Mouse (Mus musculus) cerebellum, adult 11 months (tissue): ENCODE measurements around the gene Cxcl15.

Experiments used
- DNase-seq: peaks from one replicate; pipeline ENCODE4 v3.0.0; 2022

Cxcl15 gene

GRCm38 (mm10) chr5:90794195-90794625, at the start of gene Cxcl15:
TSS of gene Cxcl15 (plus strand) at chr5:90794534.
- no peak for DNase-seq

DNA sequence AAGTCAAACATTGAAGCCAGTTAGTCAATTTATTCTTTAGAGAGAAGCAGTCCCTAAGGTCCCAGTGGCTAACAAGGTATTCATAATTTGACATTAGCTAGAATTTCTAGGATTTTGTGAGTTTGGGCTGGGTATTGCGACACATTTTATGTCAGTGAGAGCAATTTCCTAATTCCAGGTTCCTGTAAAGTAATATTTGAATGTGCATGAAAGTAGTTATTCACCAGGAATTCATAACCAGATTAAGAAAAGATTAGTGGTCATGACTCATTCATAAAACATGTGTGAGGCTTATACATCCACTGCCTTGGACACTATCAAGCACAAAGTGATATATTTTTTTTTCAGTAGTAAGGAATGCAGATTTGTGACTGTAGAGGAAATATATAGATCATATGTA, 40.4 kb upstream of the Cxcl15 start:
- no peak for DNase-seq

GRCm38 (mm10) chr5:90758020-90758605, 36.2 kb upstream of the Cxcl15 start:
- DNase-seq = no peak

GRCm38 (mm10) chr5:90759077-90760065, 35.0 kb upstream of the Cxcl15 start, which contains the start of gene Cxcl5:
TSS of gene Cxcl5 (plus strand) at chr5:90759360.
- no peak for DNase-seq

DNA sequence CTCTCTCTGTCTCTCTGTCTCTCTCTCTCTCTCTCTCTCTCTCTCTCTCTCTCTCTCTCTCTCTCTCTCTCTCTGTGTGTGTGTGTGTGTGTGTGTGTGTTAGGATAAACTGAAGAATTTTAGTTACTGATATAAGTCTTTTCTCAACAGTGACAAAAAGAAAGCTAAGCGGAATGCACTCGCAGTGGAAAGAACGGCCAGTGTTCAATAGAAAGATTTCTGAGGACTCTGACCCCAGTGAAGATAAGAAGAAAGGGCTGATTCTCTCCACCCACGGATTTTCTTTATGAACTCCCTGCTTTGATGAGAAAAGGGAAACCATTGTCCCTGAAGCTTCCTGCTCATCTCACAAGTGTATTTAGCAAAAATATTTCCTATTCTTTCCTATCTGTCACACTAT, 34.0 kb upstream of the Cxcl15 start:
- DNase-seq = no peak

DNA sequence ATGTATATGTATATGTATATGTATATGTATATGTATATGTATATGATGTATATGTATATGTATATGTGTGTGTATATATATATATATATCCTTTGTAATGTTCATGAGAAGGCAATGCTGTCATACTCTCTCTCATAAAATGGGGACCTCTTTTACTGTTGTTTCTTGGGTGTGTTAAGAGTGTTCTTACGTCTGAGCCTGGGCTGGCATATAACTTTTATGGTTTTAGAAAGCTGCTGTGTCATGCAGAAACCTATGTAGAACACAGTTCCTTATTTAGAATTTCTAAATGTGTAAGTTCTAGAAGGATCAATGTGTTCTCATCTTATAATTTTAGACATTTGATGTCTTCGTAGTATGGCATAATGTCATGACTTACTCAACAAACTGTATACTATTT, 33.5 kb upstream of the Cxcl15 start:
- DNase-seq = no peak

GRCm38 (mm10) chr5:90761834-90762233, 32.5 kb upstream of the Cxcl15 start:
- DNase-seq = no peak

- no peak for DNase-seq
These were observed 30.2 kb upstream of the Cxcl15 start for GRCm38 (mm10) chr5:90763912-90764665.

DNA sequence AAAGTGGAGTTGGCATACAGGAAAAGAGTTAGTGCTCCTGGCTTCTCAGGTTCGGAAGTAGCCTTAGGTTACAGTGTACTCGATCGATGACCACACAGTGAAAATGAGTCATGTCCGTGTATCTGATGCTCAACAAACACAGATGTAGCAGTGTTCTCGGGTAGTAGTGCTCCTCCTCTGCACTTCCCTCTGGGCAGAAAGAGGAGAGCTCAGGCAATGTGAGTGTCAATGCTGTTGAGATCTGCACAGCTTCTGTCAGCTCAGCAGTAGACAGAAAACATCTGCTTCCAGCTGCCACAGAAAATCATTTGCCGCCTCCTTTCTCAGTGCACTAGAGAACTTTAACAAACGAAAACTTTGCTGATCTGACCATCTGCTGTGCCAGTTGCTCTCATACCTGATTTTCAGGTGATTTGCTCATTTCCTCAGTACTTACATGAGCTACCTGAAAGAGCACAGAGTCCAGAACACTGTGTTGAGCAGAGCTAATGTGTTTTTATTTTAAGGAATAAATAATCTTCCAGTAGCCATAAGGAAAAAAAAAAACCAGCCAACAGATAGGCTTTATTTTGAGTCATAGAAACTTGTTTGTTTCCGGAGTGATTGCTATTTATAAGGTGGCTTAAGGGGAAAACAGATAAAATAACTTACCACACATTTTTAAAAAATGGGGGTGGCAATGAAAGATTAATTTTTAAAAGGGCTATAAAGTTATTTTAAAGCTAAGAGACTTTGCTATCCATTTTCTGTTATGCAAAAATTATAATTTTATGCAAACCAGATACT, 28.3 kb upstream of the Cxcl15 start:
- DNase-seq = no peak

GRCm38 (mm10) chr5:90768218-90768617, 26.1 kb upstream of the Cxcl15 start, which contains the start of gene Ppbp:
TSS of gene Ppbp (plus strand) at chr5:90768518.
- DNase-seq = no peak

DNA sequence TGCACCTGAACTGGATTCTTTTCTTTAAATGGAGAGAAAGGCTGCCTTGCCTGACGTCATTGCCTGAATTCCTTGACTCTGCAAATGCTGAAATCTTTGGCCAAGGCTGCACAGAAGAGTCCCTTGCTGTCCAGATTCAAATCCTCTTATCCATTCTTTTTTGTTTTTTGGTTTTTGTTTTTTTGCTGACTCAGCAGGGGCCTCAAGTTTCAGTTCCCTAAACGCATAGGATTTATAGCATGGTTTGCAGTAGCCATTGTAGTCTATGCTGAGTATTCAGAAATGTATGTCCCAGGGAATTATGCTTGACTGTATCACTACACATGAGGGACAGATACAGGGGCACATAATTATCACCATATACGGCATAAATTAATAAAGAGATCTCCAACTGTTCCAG, 23.0 kb upstream of the Cxcl15 start:
- no peak for DNase-seq

DNA sequence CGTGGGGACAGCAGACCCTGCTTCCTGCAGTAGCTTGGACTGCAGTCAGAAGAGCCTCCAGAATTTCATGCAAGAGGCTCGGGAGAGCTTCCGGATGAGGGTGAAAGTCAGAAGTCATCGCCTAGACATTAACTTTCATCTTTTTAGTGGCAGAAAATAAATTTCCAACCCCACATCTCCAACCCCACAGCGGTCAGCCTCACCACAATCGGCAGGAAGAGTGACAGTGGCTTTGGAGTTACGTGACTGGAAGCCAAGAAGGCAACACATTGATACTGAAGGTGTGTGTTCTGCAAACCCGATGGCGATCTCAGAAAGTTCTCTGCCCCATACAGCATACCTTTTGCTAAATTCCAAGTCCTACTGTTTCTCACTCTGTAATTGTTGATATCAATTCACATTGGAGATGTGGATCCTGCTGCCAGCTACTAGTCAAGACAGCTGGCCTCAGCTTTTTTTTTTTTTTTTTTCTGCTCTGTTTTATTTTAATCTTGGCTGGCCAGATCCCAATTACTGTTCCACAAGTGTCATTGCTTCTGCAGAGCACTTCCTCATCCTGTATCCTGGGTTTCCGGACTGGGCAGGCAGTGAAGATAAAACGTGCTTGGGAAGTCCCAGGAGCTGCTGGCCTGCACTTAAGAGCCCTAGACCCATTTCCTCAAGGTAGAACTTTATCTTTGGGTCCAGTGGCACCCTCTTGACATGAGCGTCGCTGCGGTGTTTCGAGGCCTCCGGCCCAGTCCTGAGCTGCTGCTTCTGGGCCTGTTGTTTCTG, 22.3 kb upstream of the Cxcl15 start, which contains the start of gene Pf4:
Pf4 (plus strand) TSS at position 556 of the 774 bp plus-strand sequence.
- no peak for DNase-seq

- DNase-seq = no peak
These were observed 18.8 kb upstream of the Cxcl15 start for GRCm38 (mm10) chr5:90775562-90775961.

DNA sequence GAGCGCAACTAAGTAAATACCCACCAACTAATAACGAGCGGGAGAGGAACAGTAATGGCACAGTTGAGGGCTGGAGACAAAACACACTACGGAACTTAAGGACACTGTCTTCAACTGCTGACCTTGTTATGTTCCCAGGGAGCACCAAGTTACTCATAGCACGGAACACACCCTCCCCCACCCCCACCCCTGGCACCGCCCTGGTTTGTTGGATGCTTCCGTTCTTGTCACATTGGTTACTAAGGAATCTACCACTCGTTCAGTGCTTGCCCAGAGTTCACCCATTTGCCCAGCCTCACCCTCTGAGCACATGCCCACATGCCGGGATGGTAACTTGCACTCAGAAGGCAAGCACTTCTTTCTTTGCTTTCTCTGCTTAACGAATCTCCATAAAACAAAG, 16.7 kb upstream of the Cxcl15 start:
- DNase-seq = no peak

DNA sequence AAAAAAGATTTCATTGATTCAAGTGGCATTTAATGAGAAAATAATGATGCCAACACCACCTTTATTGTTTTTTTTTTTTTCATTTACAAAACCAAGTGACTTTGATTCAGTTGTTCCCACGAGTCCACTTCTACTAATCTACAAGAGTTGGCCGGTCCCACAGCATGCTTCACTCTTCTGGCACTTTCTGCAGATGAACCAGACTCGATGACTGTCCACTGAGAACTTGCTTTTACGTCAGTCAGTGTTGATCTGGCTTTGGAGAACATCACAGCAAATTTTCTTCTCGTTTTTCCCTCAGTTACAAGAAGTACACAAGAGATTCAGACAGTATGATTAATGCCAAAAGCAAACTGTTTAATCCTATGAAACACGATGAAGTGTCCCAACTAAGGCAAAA, 15.5 kb upstream of the Cxcl15 start:
- no peak for DNase-seq

- no peak for DNase-seq
These were observed 10.6 kb upstream of the Cxcl15 start for GRCm38 (mm10) chr5:90783697-90784096.

GRCm38 (mm10) chr5:90785659-90786588, 8.4 kb upstream of the Cxcl15 start, which contains the start of gene Cxcl3:
TSS of gene Cxcl3 (plus strand) at chr5:90786103.
- DNase-seq = no peak

GRCm38 (mm10) chr5:90788114-90788513, 6.2 kb upstream of the Cxcl15 start:
- DNase-seq = no peak

DNA sequence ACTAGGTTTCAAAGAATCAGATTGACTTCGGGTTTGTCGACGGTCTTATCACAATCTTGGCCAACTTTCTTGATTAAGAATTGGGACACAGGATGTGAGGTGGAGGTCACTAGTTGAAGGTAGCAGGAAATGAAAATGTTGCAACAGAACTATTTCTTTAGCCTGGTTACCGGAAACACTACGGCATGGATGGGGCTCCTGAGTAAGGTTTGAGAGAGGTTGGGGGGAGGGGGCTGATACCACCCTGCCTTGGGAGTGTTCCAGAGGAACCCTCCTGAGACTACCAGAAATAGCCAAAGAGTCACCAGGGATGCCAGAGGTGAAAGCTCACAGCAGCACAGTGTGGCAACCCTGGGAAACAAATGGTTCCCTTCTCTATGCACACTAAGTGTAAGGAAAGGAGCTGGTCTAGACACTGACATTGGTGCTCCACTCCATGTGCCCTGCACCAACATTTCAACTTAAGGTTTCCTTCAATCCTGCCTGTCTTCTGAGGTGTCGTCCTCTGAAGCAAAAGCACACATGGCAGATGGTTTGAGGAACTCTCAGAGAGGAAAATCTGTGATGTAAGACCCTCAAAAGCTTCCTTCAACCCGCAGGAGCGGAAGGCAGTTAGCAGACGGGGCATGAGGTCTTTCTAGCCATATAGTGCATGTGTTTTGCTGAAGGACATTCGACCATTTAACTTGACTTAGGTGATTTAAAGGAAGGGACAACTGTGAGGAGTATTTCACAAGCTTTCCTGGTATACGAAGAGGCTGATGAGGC, 4.8 kb upstream of the Cxcl15 start:
- no peak for DNase-seq
